Comparison of ENCODE assay signal across 18 mouse cellular contexts in the genomic region with DNA sequence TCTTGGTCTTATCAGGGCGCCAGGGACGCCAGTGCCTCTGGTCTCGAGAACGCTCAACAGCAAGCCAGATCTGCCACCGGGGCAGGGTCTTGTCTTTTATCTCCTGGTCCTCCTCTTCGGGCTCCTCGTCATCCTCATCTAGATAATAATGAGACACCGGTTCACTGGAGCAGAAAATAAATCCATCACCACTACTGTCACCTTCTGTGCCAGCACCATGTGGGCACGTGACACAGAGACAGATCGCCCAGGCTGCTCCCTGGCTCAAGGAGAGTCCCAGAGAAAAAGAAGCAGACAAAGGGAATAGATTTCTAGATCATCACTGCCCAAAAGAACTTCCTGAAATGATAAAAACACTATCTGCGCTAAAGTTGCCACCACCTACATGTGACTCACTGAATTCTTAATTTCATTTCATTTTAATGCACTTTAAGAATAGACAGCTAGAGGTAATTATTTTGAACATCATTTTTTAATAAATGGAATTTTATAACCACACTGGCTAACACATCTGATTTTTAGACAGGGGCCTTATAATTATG. TPM values are rescaled to one million over a fixed set of nuclear protein-coding genes. Genes with fewer than 3 reads are reported as not detected.
DNase-seq lines count a peak whose midpoint lies in the region; ATAC-seq and TF ChIP-seq lines count a peak whose summit lies in the region.
"Had no signal": no experiment of that assay in that cellular context is flagged by ENCODE, and none has a peak within 500 bp of the region (broad histone marks: within the 10 kb centered on the region; RNA-seq: fewer than 3 reads in every experiment).

No protein-coding gene starts in this region.

- no peak overlapping the region for H3K4me3 ChIP-seq in forebrain, embryonic 15.5 days
- no peak overlapping the region for H3K4me3 ChIP-seq in forebrain, embryonic 12.5 days (replicated peaks)
- no peak overlapping the region for H3K4me3 ChIP-seq in C2C12 (ENCODE audit: insufficient read depth, poor library complexity, severe bottlenecking)
- no peak overlapping the region for H3K4me3 ChIP-seq in MEL (ENCODE audit: control insufficient read depth in 1 of 2, insufficient read depth in 1 of 2, low read depth in 2 of 2, low read length in 2 of 2)
- H3K4me3 ChIP-seq in hindbrain, embryonic 16.5 days (ENCODE audit: low read length) = no peak overlapping the region
- no peak overlapping the region for H3K4me3 ChIP-seq in intestine, postnatal 0 days (ENCODE audit: low read depth, low read length)
- H3K4me3 ChIP-seq: heart, adult 2 months; heart, embryonic 15.5 days; limb, embryonic 10.5 days; midbrain, embryonic 13.5 days had no signal

- TF ChIP-seq RAD21 in MEL (IDR thresholded peaks at IDR 0.05; ENCODE audit: low read depth, low read length) = no peak

- TF ChIP-seq EP300 in MEL (IDR thresholded peaks at IDR 0.05; ENCODE audit: low read depth in 1 of 2, low read length in 2 of 2) = peak; percentile 53 to 72; a peak in 3 of 4 replicates

- H3K79me2 ChIP-seq in C2C12 (ENCODE audit: control insufficient read depth, insufficient read depth) = no peaks in the 10 kb centered on the region
- no peaks in the 10 kb centered on the region for H3K79me2 ChIP-seq in MEL (ENCODE audit: control insufficient read depth, insufficient read depth, low read length, poor library complexity)

- H3K79me3 ChIP-seq in C2C12 (ENCODE audit: low read depth) = no peaks in the 10 kb centered on the region

- no peaks in the 10 kb centered on the region for H3K27me3 ChIP-seq in forebrain, embryonic 15.5 days
- H3K27me3 ChIP-seq in forebrain, embryonic 12.5 days = no peaks in the 10 kb centered on the region
- no peaks in the 10 kb centered on the region for H3K27me3 ChIP-seq in C2C12 (ENCODE audit: control insufficient read depth, insufficient read depth, insufficient read length)
- no peaks in the 10 kb centered on the region for H3K27me3 ChIP-seq in MEL (ENCODE audit: control insufficient read depth in 1 of 2, insufficient read depth in 2 of 2, low read length in 2 of 2)
- H3K27me3 ChIP-seq in hindbrain, embryonic 16.5 days (replicated peaks; ENCODE audit: control insufficient read depth, insufficient read depth, low read length) = no peaks in the 10 kb centered on the region
- no peaks in the 10 kb centered on the region for H3K27me3 ChIP-seq in intestine, postnatal 0 days (replicated peaks; ENCODE audit: control insufficient read depth, insufficient read depth, low read length)
- H3K27me3 ChIP-seq: heart, embryonic 15.5 days; midbrain, embryonic 13.5 days had no signal

- no peak for TF ChIP-seq POLR2A in MEL (IDR thresholded peaks at IDR 0.05; ENCODE audit: control insufficient read depth in 1 of 2, insufficient read depth in 1 of 2, low read depth in 1 of 2, low read length in 2 of 2, poor library complexity in 1 of 2)

- H3K27ac ChIP-seq in forebrain, embryonic 15.5 days (replicated peaks) = 0 out of 2 replicates have a peak overlapping the region, but pooled peaks have one; percentile 35
- no peak overlapping the region for H3K27ac ChIP-seq in forebrain, embryonic 12.5 days
- peak overlapping the region; percentile 18 for H3K27ac ChIP-seq in MEL (ENCODE audit: control insufficient read depth, low read depth, low read length)
- no peak overlapping the region for H3K27ac ChIP-seq in hindbrain, embryonic 16.5 days (ENCODE audit: low read depth, low read length)
- H3K27ac ChIP-seq in intestine, postnatal 0 days (ENCODE audit: low read depth, low read length) = no peak overlapping the region
- H3K27ac ChIP-seq: heart, adult 2 months; heart, embryonic 15.5 days; limb, embryonic 10.5 days; midbrain, embryonic 13.5 days had no signal

- TF ChIP-seq CTCF in C2C12 (IDR thresholded peaks at IDR 0.05; ENCODE audit: control insufficient read depth, insufficient read depth, insufficient read length) = no peak
- TF ChIP-seq CTCF in MEL (IDR thresholded peaks at IDR 0.05 in 2 of 3, conservative IDR thresholded peaks at IDR 0.05 in 1 of 3; ENCODE audit: control insufficient read depth in 1 of 3, insufficient read depth in 1 of 3, low read depth in 2 of 3, low read length in 3 of 3, poor library complexity in 1 of 3, severe bottlenecking in 1 of 3) = no peak
- no peak for TF ChIP-seq CTCF in intestine, postnatal 0 days (IDR thresholded peaks at IDR 0.05; ENCODE audit: low read depth)

- H3ac ChIP-seq in C2C12 (ENCODE audit: control insufficient read depth, insufficient read length, low read depth) = no peak overlapping the region

- peaks cover 67% of the 10 kb centered on the region for H3K36me3 ChIP-seq in forebrain, embryonic 15.5 days
- peaks cover 83% of the 10 kb centered on the region for H3K36me3 ChIP-seq in forebrain, embryonic 12.5 days (replicated peaks)
- H3K36me3 ChIP-seq in C2C12 (ENCODE audit: control insufficient read depth, insufficient read depth) (peaks cover 55% of the 10 kb centered on the region), MEL (ENCODE audit: control insufficient read depth in 1 of 2, insufficient read depth in 2 of 2, low read length in 2 of 2) (peaks cover 0 to 12% of the 10 kb centered on the region in 2 experiments; a peak in 2 of 4 replicates)
- H3K36me3 ChIP-seq in hindbrain, embryonic 16.5 days (ENCODE audit: control insufficient read depth, insufficient read depth, low read length) = peaks cover 25% of the 10 kb centered on the region
- H3K36me3 ChIP-seq in intestine, postnatal 0 days (ENCODE audit: control insufficient read depth, insufficient read depth) = peaks cover 90% of the 10 kb centered on the region

- ATAC-seq in forebrain, embryonic 15.5 days (replicated peaks) = no peak
- no peak for ATAC-seq in forebrain, embryonic 12.5 days (ENCODE audit: low FRiP score)
- peak; percentile 53; the same call in 1 of the 2 replicates for ATAC-seq in hindbrain, embryonic 16.5 days
- ATAC-seq in intestine, postnatal 0 days = no peak
- ATAC-seq: CD4-positive, CD25-positive, alpha-beta regulatory T cell, adult 4 months; liver, postnatal 0 days; midbrain, embryonic 13.5 days had no signal

- DNase-seq in MEL (ENCODE audit: low read depth, low spot score) = peak; percentile 40
- no peak for DNase-seq in thymus, adult 18-20 months
- DNase-seq: adrenal gland, postnatal 25 days; gastrocnemius, postnatal 25 days; heart, adult 2 months; kidney, adult 11 months; kidney, postnatal 14 days; liver, postnatal 0 days; lung, postnatal 10 days had no signal

- H3K4me1 ChIP-seq in forebrain, embryonic 15.5 days = no peaks in the 10 kb centered on the region
- no peaks in the 10 kb centered on the region for H3K4me1 ChIP-seq in forebrain, embryonic 12.5 days
- H3K4me1 ChIP-seq in MEL (ENCODE audit: control insufficient read depth in 1 of 2, insufficient read depth in 2 of 2, low read length in 2 of 2) = peaks cover 6 to 20% of the 10 kb centered on the region in 2 experiments
- no peaks in the 10 kb centered on the region for H3K4me1 ChIP-seq in hindbrain, embryonic 16.5 days (ENCODE audit: control insufficient read depth, insufficient read depth, low read depth, low read length)
- no peaks in the 10 kb centered on the region for H3K4me1 ChIP-seq in intestine, postnatal 0 days (replicated peaks; ENCODE audit: control insufficient read depth, insufficient read depth, low read length)
- H3K4me1 ChIP-seq: heart, embryonic 15.5 days; limb, embryonic 10.5 days; midbrain, embryonic 13.5 days had no signal

- 81% methylated on average over 11 of the region's 11 CpGs for WGBS in forebrain, embryonic 15.5 days
- 91% methylated on average over 11 of the region's 11 CpGs for WGBS in forebrain, embryonic 12.5 days
- WGBS in hindbrain, embryonic 16.5 days = 67% methylated on average over 11 of the region's 11 CpGs
- 92% methylated on average over 11 of the region's 11 CpGs for WGBS in intestine, postnatal 0 days

- no peak overlapping the region for H3K4me2 ChIP-seq in forebrain, embryonic 15.5 days (replicated peaks)
- no peak overlapping the region for H3K4me2 ChIP-seq in forebrain, embryonic 12.5 days
- H3K4me2 ChIP-seq in hindbrain, embryonic 16.5 days (ENCODE audit: low read length) = no peak overlapping the region
- no peak overlapping the region for H3K4me2 ChIP-seq in intestine, postnatal 0 days (replicated peaks; ENCODE audit: low read depth)
- H3K4me2 ChIP-seq: heart, embryonic 15.5 days; midbrain, embryonic 13.5 days had no signal

- no peak overlapping the region for H3K9ac ChIP-seq in forebrain, embryonic 15.5 days (replicated peaks)
- no peak overlapping the region for H3K9ac ChIP-seq in forebrain, embryonic 12.5 days
- H3K9ac ChIP-seq in MEL (ENCODE audit: control insufficient read depth, low read depth, low read length, poor library complexity, severe bottlenecking) = no peak overlapping the region
- H3K9ac ChIP-seq in hindbrain, embryonic 16.5 days (ENCODE audit: low read depth, low read length) = no peak overlapping the region
- no peak overlapping the region for H3K9ac ChIP-seq in intestine, postnatal 0 days (ENCODE audit: low read depth, low read length)
- H3K9ac ChIP-seq: heart, embryonic 15.5 days; liver, postnatal 0 days; midbrain, embryonic 13.5 days had no signal

- H3K9me3 ChIP-seq in forebrain, embryonic 15.5 days = no peaks in the 10 kb centered on the region
- H3K9me3 ChIP-seq in forebrain, embryonic 12.5 days = no peaks in the 10 kb centered on the region
- H3K9me3 ChIP-seq in MEL (replicated peaks; ENCODE audit: insufficient read depth, low read length) = no peaks in the 10 kb centered on the region
- no peaks in the 10 kb centered on the region for H3K9me3 ChIP-seq in hindbrain, embryonic 16.5 days (ENCODE audit: control insufficient read depth, low read length)
- H3K9me3 ChIP-seq in intestine, postnatal 0 days (ENCODE audit: control insufficient read depth) = no peaks in the 10 kb centered on the region
- H3K9me3 ChIP-seq: heart, embryonic 15.5 days; limb, embryonic 10.5 days; midbrain, embryonic 13.5 days had no signal

RNA-seq across cellular contexts. Expression of gene Psmc1, which starts 24.5 kb away (rescaled TPM):
- polyA plus RNA-seq in forebrain, embryonic 15.5 days (2015; fragmentation: Nextera tagmentation; extraction: Ambion mirVana) = 272 and 277 TPM in 2 replicates
- 335 and 353 TPM in 2 replicates for polyA plus RNA-seq in forebrain, embryonic 12.5 days (2016; fragmentation: Nextera tagmentation; extraction: Ambion mirVana)
- 192 TPM for polyA plus RNA-seq in C2C12 (2012; fragmentation: generic; extraction: Trizol)
- 322 and 353 TPM in 2 replicates for total RNA-seq in MEL (2012; rRNA removed)
- polyA plus RNA-seq in MEL (2012; ENCODE audit: insufficient read depth in 1 of 2, insufficient read length in 2 of 2, low read depth in 1 of 2, low replicate concordance in 2 of 2, missing spikeins in 1 of 2) = 100 to 1,000 TPM in 1 of 2 experiments, not detected in 1; 501 TPM
- polyA plus RNA-seq in hindbrain, embryonic 16.5 days (2015; fragmentation: Nextera tagmentation; extraction: Ambion mirVana) = 276 and 284 TPM in 2 replicates
- 154 and 155 TPM in 2 replicates for polyA plus RNA-seq in intestine, postnatal 0 days (2015; fragmentation: Nextera tagmentation; extraction: Ambion mirVana)

RNA-seq across cellular contexts. Expression of gene Nrde2, which starts 25.0 kb away (rescaled TPM):
- polyA plus RNA-seq in forebrain, embryonic 15.5 days (2015; fragmentation: Nextera tagmentation; extraction: Ambion mirVana) = 16.5 and 16.6 TPM in 2 replicates
- polyA plus RNA-seq in forebrain, embryonic 12.5 days (2016; fragmentation: Nextera tagmentation; extraction: Ambion mirVana) = 14.9 and 16.8 TPM in 2 replicates
- polyA plus RNA-seq in C2C12 (2012; fragmentation: generic; extraction: Trizol) (10.2 TPM), MEL (2012; ENCODE audit: insufficient read depth in 1 of 2, insufficient read length in 2 of 2, low read depth in 1 of 2, low replicate concordance in 2 of 2, missing spikeins in 1 of 2) (10 to 100 TPM in 1 of 2 experiments, not detected in 1; 17.2 TPM)
- total RNA-seq in MEL (2012; rRNA removed) = 16.5 and 17.7 TPM in 2 replicates
- polyA plus RNA-seq in hindbrain, embryonic 16.5 days (2015; fragmentation: Nextera tagmentation; extraction: Ambion mirVana) = 11.9 and 13.6 TPM in 2 replicates
- polyA plus RNA-seq in intestine, postnatal 0 days (2015; fragmentation: Nextera tagmentation; extraction: Ambion mirVana) = 7.8 and 8.6 TPM in 2 replicates

Comparison
In these comparisons a context has a peak if more than half of its experiments do, and no peak if none do; other contexts are left out.
1. H3K27ac ChIP-seq: peak in forebrain, embryonic 15.5 days (single experiment) and MEL (single experiment); none in forebrain, embryonic 12.5 days (single experiment), hindbrain, embryonic 16.5 days (single experiment) and intestine, postnatal 0 days (single experiment).